Mouse (Mus musculus) embryonic fibroblast, embryonic 13.5 days (primary cell): ENCODE measurements around the gene Slc9a1.

Experiments
- CTCF ChIP-seq: IDR thresholded peaks from 2 replicates; pipeline ENCODE4 v1.5.1; 2011; ENCODE audit warnings: mild to moderate bottlenecking, control low read depth, low read length, moderate library complexity, borderline replicate concordance; ENCODE audit not compliant: insufficient read depth
- POLR2A ChIP-seq: IDR thresholded peaks from 2 replicates; pipeline ENCODE4 v1.6.1; 2011; ENCODE audit warnings: low read depth, mild to moderate bottlenecking, control low read depth, low read length, moderate library complexity

GRCm38 (mm10) chr4:133413617-133414016 lies 44.1 kb downstream of the Slc9a1 start:
- no peak for TF ChIP-seq POLR2A
- TF ChIP-seq CTCF = no peak
